Mouse (Mus musculus) naive thymus-derived CD4-positive, alpha-beta T cell, adult 2 months (primary cell): ENCODE results near the gene Gm3435.
"Not testable (repeated sequence)": the region's sequence is repeated elsewhere in the genome, so short reads cannot be mapped to it uniquely, and the experiment has no call there.

Experiments used
- DNase-seq: peaks from one replicate; pipeline ENCODE4 v3.0.0-alpha.2; 2011; ENCODE audit warnings: low read depth

Gm3435 gene

DNA sequence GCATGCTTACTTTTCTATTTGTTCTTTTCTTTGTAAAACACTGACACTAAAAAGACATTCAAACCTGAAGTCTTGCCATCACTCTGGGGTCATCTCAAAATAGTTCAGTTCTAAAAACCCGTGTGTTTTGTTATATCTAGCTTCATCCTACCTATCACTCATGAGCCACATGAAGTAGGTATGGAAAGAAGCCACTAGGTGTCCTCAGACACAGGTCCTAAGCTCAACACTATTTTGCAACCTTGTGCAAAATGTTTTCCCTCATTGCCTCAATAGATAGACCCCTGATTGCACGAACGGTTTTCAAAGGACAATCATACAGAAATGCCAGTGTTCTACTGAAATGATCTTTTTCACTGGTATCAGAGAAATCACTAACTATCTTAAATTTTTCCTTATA is 30.5 kb downstream of the Gm3435 start:
- not testable (repeated sequence) for DNase-seq

GRCm38 (mm10) chr17:15041175-15041729 is 31.3 kb downstream of the Gm3435 start, which contains the start of the genes Ermard, Tcte3 and Gm3448:
Ermard (plus strand) TSS chr17:15041208.
Tcte3 (minus strand) TSS chr17:15041488.
Gm3448 (minus strand) TSS chr17:15041537.
- DNase-seq: not testable (repeated sequence)

DNA sequence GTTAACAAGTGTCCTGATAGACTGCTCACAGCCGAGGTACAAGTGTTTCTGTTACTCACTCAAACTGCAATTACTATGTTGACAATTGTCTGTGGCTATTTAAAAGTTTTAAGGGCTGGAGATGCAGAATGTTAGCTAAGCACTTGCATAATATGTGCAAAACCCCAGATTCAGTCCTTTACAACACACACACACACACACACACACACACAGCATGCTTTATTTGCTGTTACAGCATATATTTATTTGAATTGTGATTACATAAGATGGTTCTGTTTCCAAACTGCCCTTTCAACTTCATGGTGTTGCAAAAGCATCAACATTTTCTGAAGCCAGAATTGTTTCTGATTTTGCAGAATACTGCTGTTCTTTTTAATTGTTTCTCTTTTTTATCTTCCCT is 40.4 kb downstream of the Gm3435 start:
- not testable (repeated sequence) for DNase-seq

GRCm38 (mm10) chr17:15052766-15053165 is 42.8 kb downstream of the Gm3435 start:
- not testable (repeated sequence) for DNase-seq

GRCm38 (mm10) chr17:15053183-15053828 is 43.3 kb downstream of the Gm3435 start:
- DNase-seq: not testable (repeated sequence)

- DNase-seq: not testable (repeated sequence)
Observed at GRCm38 (mm10) chr17:15053829-15054200, 43.8 kb downstream of the Gm3435 start.

DNA sequence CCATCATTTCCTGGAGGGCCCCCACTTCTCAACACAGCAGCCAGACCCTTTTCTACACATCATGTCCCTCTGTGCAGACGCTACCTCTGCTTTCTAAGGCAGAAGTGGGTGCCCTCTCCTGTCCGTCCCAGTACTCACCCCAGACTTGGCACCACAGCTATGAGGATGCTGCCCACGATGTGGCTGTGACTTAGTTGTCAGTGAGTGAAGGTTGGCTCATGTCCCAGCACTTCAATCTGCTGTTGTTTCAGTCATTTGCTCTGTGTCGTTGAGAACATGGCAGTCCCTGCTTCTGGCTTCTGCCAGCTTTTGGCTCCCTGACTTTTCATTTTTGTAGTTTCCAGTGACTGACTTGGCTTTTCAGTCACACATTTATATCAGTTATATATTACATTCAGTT is 45.9 kb downstream of the Gm3435 start:
- DNase-seq: no peak

DNA sequence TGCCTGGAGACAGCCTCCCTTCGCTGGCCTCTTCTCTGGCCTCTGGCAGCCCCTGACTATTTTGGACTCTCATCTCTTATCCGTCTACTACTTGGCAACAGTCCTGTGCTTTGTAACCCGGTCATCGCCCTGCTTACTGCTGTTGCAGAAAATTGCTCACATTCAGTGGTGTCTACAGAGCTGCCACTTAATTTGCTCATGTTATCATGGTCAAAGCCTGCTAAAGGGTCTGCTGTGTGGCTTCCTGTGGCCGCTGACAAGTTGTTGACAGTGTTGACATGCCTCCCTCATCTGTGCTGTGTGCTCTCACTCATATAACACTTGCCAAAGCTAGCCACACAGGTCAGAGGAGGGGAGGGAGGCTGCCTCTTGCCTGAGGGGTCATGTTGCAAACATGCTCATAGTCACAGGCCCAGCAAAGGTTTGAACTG is 48.2 kb downstream of the Gm3435 start:
- DNase-seq: no peak

- no peak for DNase-seq
Observed at GRCm38 (mm10) chr17:15059646-15060045, 49.7 kb downstream of the Gm3435 start.

- DNase-seq: no peak
Observed at GRCm38 (mm10) chr17:15060356-15060755, 50.4 kb downstream of the Gm3435 start.

GRCm38 (mm10) chr17:15065391-15066024 is 55.5 kb downstream of the Gm3435 start:
- peak; percentile 10 for DNase-seq

- no peak for DNase-seq
Observed at GRCm38 (mm10) chr17:15066066-15066465, 56.1 kb downstream of the Gm3435 start.

GRCm38 (mm10) chr17:15066911-15067310 is 56.9 kb downstream of the Gm3435 start:
- DNase-seq: no peak

DNA sequence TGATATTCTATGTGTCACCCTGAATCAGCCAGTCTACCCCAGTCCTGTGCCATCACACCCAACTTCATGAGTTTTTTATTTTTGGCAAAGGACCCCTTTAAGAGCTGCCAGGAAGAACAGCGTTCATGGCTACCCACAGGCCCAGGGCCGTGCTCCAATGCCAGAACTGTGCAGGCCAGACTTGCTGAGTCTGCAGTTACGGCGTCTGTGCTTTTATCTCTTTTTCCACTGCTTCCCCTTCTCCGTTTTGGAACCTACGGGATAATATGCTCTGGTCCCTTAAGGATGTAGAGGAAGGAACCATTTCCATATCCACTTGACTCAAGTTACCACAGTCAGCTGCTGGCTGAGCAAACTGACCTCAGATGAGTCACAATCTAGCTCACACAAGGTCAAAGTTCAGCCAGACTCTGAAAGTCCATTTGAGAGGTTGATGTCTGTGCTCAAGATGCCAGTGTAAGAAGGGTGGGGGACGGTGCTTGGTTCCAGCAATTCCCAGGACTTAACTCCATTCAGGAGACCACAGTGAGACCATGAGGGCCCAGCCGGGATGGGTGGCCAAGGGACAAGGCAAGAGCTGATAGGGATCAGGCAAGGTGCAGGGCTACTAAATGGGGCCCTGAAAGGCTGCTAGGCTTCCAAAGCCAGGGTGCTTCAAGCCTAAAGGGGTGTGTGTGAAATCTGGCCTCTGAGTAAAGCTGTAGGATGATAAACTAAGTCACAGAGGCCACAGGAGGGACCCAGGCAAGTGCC is 58.2 kb downstream of the Gm3435 start:
- no peak for DNase-seq

DNA sequence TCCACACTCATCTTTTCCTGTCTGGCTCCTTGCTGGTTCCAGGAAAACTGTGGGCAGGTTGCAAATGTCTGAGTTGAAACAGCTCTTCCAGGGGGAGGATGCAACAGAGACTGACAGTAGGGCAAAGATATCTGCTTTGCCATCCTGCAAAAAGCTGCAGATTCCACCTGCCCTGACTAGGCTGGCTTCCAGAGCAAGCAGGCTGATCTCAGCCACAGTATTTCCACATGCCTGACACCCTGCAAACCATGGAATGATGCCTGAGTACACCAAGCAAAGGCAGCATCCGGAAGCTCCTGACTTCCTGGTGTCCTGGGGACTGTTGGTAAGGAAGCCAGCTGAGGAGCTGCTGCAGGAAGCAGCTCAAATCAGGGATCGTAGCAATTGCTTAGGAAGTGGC is 59.1 kb downstream of the Gm3435 start:
- no peak for DNase-seq
